24 mouse cellular contexts compared by ENCODE assay signal in genomic region chr16:31329668-31330067, GRCm38 (mm10). TPM values are rescaled to one million over a fixed set of nuclear protein-coding genes. Genes with fewer than 3 reads are reported as not detected.
DNase-seq lines count a peak whose midpoint lies in the region; ATAC-seq and TF ChIP-seq lines count a peak whose summit lies in the region.
"Had no signal": no experiment of that assay in that cellular context is flagged by ENCODE, and none has a peak within 500 bp of the region (broad histone marks: within the 10 kb centered on the region; RNA-seq: fewer than 3 reads in every experiment).

No protein-coding gene starts in this region.

- intact Hi-C loops in heart, adult 2 months (cut with DNase I): loop anchor here (5.0 kb wide), 2 partner anchors 37 to 67 kb away; no protein-coding TSS in a partner anchor

- no peak overlapping the region for H3K27ac ChIP-seq in embryonic facial prominence, embryonic 14.5 days (replicated peaks; ENCODE audit: low read depth, low read length)
- no peak overlapping the region for H3K27ac ChIP-seq in embryonic facial prominence, embryonic 10.5 days (replicated peaks)
- H3K27ac ChIP-seq in heart, embryonic 16.5 days (ENCODE audit: low read length): no peak overlapping the region
- H3K27ac ChIP-seq in heart, adult 2 months: no peak overlapping the region
- H3K27ac ChIP-seq in lung, postnatal 0 days (ENCODE audit: low read length): 0 out of 2 replicates have a peak overlapping the region, but pooled peaks have one; percentile 14
- H3K27ac ChIP-seq: embryonic facial prominence, embryonic 15.5 days; forebrain, embryonic 10.5 days; heart, embryonic 10.5 days; hindbrain, embryonic 13.5 days; hindbrain, postnatal 0 days had no signal

- no peaks in the 10 kb centered on the region for H3K36me3 ChIP-seq in embryonic facial prominence, embryonic 14.5 days (ENCODE audit: control insufficient read depth, insufficient read depth, low read length)
- H3K36me3 ChIP-seq in embryonic facial prominence, embryonic 10.5 days (replicated peaks): no peaks in the 10 kb centered on the region
- no peaks in the 10 kb centered on the region for H3K36me3 ChIP-seq in heart, embryonic 16.5 days (ENCODE audit: control insufficient read depth, insufficient read depth)
- 0 out of 2 replicates have a peak, but pooled peaks cover 2% of the 10 kb centered on the region for H3K36me3 ChIP-seq in heart, adult 2 months (ENCODE audit: control insufficient read depth, insufficient read depth, low read length)
- H3K36me3 ChIP-seq in lung, postnatal 0 days (ENCODE audit: insufficient read depth, low read length): no peaks in the 10 kb centered on the region
- H3K36me3 ChIP-seq: embryonic facial prominence, embryonic 15.5 days; forebrain, embryonic 10.5 days; G1E; heart, embryonic 10.5 days; hindbrain, embryonic 13.5 days had no signal

- no peak for TF ChIP-seq EP300 in heart, adult 2 months (IDR thresholded peaks at IDR 0.05; ENCODE audit: insufficient read depth, low read depth, low read length)
- no peak for TF ChIP-seq EP300 in lung, postnatal 0 days (IDR thresholded peaks at IDR 0.05)

- H3K9me3 ChIP-seq in embryonic facial prominence, embryonic 14.5 days (ENCODE audit: control insufficient read depth, low read length): no peaks in the 10 kb centered on the region
- H3K9me3 ChIP-seq in embryonic facial prominence, embryonic 10.5 days: no peaks in the 10 kb centered on the region
- no peaks in the 10 kb centered on the region for H3K9me3 ChIP-seq in heart, embryonic 16.5 days (replicated peaks; ENCODE audit: control insufficient read depth, low read length)
- H3K9me3 ChIP-seq in lung, postnatal 0 days (ENCODE audit: low read length): no peaks in the 10 kb centered on the region
- H3K9me3 ChIP-seq: embryonic facial prominence, embryonic 15.5 days; forebrain, embryonic 10.5 days; G1E; heart, embryonic 10.5 days; hindbrain, embryonic 13.5 days had no signal

- no peak overlapping the region for H3K4me3 ChIP-seq in embryonic facial prominence, embryonic 14.5 days (ENCODE audit: low read depth, low read length)
- no peak overlapping the region for H3K4me3 ChIP-seq in embryonic facial prominence, embryonic 10.5 days
- no peak overlapping the region for H3K4me3 ChIP-seq in heart, embryonic 16.5 days (ENCODE audit: low read length)
- no peak overlapping the region for H3K4me3 ChIP-seq in heart, adult 2 months
- no peak overlapping the region for H3K4me3 ChIP-seq in lung, postnatal 0 days (ENCODE audit: low read depth, low read length)
- H3K4me3 ChIP-seq: embryonic facial prominence, embryonic 15.5 days; erythroblast, embryonic 14.5 days; forebrain, embryonic 10.5 days; heart, embryonic 10.5 days; hindbrain, embryonic 13.5 days had no signal

- H3K27me3 ChIP-seq in embryonic facial prominence, embryonic 14.5 days (replicated peaks; ENCODE audit: control insufficient read depth, insufficient read depth, low read length): no peaks in the 10 kb centered on the region
- H3K27me3 ChIP-seq in embryonic facial prominence, embryonic 10.5 days (replicated peaks; ENCODE audit: low read depth, poor library complexity, severe bottlenecking): 0 out of 2 replicates have a peak, but pooled peaks cover 3% of the 10 kb centered on the region
- no peaks in the 10 kb centered on the region for H3K27me3 ChIP-seq in heart, embryonic 16.5 days (ENCODE audit: control insufficient read depth, insufficient read depth, low read length)
- H3K27me3 ChIP-seq in heart, adult 2 months (ENCODE audit: control insufficient read depth, insufficient read depth, low read length): no peaks in the 10 kb centered on the region
- H3K27me3 ChIP-seq in lung, postnatal 0 days (replicated peaks; ENCODE audit: insufficient read depth, low read length): no peaks in the 10 kb centered on the region
- H3K27me3 ChIP-seq: embryonic facial prominence, embryonic 15.5 days; hindbrain, embryonic 13.5 days had no signal

- TF ChIP-seq CTCF in heart, adult 2 months (IDR thresholded peaks at IDR 0.05): no peak
- TF ChIP-seq CTCF in lung, postnatal 0 days (IDR thresholded peaks at IDR 0.05): no peak

- DNase-seq in embryonic facial prominence, embryonic 14.5 days (ENCODE audit: low spot score): peak; percentile 45
- DNase-seq in embryonic facial prominence, embryonic 10.5 days (ENCODE audit: low spot score): no peak
- no peak for DNase-seq in heart, adult 2 months
- DNase-seq in lung, postnatal 0 days (ENCODE audit: low spot score): no peak
- DNase-seq in lung, postnatal 14 days: no peak
- no peak for DNase-seq in frontal cortex, postnatal 25 days (ENCODE audit: low spot score in 2 of 2)
- DNase-seq: adrenal gland, postnatal 14 days; B cell, adult 2 months; cerebellum, adult 18-20 months; cerebellum, adult 9-11 months; cerebellum, postnatal 36 days; gastrocnemius, postnatal 10 days; heart, postnatal 10 days; kidney, adult 11 months had no signal

- TF ChIP-seq POLR2A in heart, adult 2 months (IDR thresholded peaks at IDR 0.05; ENCODE audit: insufficient read depth, low read depth, low read length): no peak

- peak; percentile 30; the same call in 1 of the 2 replicates for ATAC-seq in embryonic facial prominence, embryonic 14.5 days (ENCODE audit: low read depth)
- ATAC-seq in heart, embryonic 16.5 days (replicated peaks; ENCODE audit: extremely low read depth, insufficient read depth, low FRiP score): 0 out of 2 replicates have a peak, but pooled peaks have one; percentile 38
- ATAC-seq in lung, postnatal 0 days: no peak
- ATAC-seq: CD4-positive, CD25-positive, alpha-beta regulatory T cell, adult 4 months; forebrain, embryonic 14.5 days; hindbrain, postnatal 0 days had no signal

- 30% methylated on average over 2 of the region's 2 CpGs for whole genome bisulfite sequencing in embryonic facial prominence, embryonic 14.5 days
- 73% methylated on average over 2 of the region's 2 CpGs for WGBS in embryonic facial prominence, embryonic 10.5 days
- WGBS in heart, embryonic 16.5 days: 61% methylated on average over 2 of the region's 2 CpGs
- 71% methylated on average over 2 of the region's 2 CpGs for WGBS in heart, adult 2 months
- 37% methylated on average over 2 of the region's 2 CpGs for WGBS in lung, postnatal 0 days

- no peaks in the 10 kb centered on the region for H3K79me2 ChIP-seq in heart, adult 2 months (replicated peaks; ENCODE audit: control insufficient read depth, insufficient read depth, low read length)

- peaks cover 12% of the 10 kb centered on the region; the same call in 1 of the 2 replicates for H3K4me1 ChIP-seq in embryonic facial prominence, embryonic 14.5 days (ENCODE audit: control insufficient read depth, insufficient read depth, low read length)
- H3K4me1 ChIP-seq in embryonic facial prominence, embryonic 10.5 days: peaks cover 13% of the 10 kb centered on the region
- 0 out of 2 replicates have a peak, but pooled peaks cover 5% of the 10 kb centered on the region for H3K4me1 ChIP-seq in heart, embryonic 16.5 days (ENCODE audit: control insufficient read depth, insufficient read depth, low read length)
- H3K4me1 ChIP-seq in heart, adult 2 months (ENCODE audit: control insufficient read depth, insufficient read depth, low read length): peaks cover 17% of the 10 kb centered on the region
- H3K4me1 ChIP-seq in lung, postnatal 0 days (ENCODE audit: insufficient read depth, low read depth, low read length): peaks cover 15% of the 10 kb centered on the region; the same call in 1 of the 2 replicates
- H3K4me1 ChIP-seq: heart, embryonic 10.5 days; hindbrain, embryonic 13.5 days had no signal

- no peak overlapping the region for H3K4me2 ChIP-seq in embryonic facial prominence, embryonic 14.5 days (ENCODE audit: low read depth, low read length)
- no peak overlapping the region for H3K4me2 ChIP-seq in heart, embryonic 16.5 days (ENCODE audit: low read depth, low read length)
- no peak overlapping the region for H3K4me2 ChIP-seq in lung, postnatal 0 days (replicated peaks; ENCODE audit: low read depth, low read length)
- H3K4me2 ChIP-seq: embryonic facial prominence, embryonic 15.5 days; hindbrain, embryonic 13.5 days had no signal

- no peak overlapping the region for H3K9ac ChIP-seq in embryonic facial prominence, embryonic 14.5 days (ENCODE audit: low read depth, low read length)
- no peak overlapping the region for H3K9ac ChIP-seq in heart, embryonic 16.5 days (ENCODE audit: low read length)
- H3K9ac ChIP-seq in heart, adult 2 months (ENCODE audit: low read depth, low read length): no peak overlapping the region
- no peak overlapping the region for H3K9ac ChIP-seq in lung, postnatal 0 days (replicated peaks; ENCODE audit: low read depth)
- H3K9ac ChIP-seq: embryonic facial prominence, embryonic 15.5 days; hindbrain, embryonic 13.5 days had no signal

RNA-seq across cellular contexts. Expression of gene Apod, which starts 15.1 kb away (rescaled TPM):
- 63.0 and 64.0 TPM in 2 replicates for polyA plus RNA-seq in embryonic facial prominence, embryonic 14.5 days (2014; fragmentation: Nextera tagmentation; extraction: Ambion mirVana)
- 5.0 and 6.1 TPM in 2 replicates for polyA plus RNA-seq in embryonic facial prominence, embryonic 10.5 days (2016; fragmentation: Nextera tagmentation; extraction: Ambion mirVana)
- polyA plus RNA-seq in heart, embryonic 16.5 days (2015; fragmentation: Nextera tagmentation; extraction: Ambion mirVana): 0.55 and 0.64 TPM in 2 replicates
- 1 to 10 TPM; 5.3 to 7.5 TPM for total RNA-seq in heart, adult 2 months (2021)
- 4.4 and 4.7 TPM in 2 replicates for polyA plus RNA-seq in heart, adult 2 months (2012; rRNA removed)
- 0.96 and 2.1 TPM in 2 replicates for polyA plus RNA-seq in lung, postnatal 0 days (2015; fragmentation: Nextera tagmentation; extraction: Ambion mirVana)
- total RNA-seq: G1E had no signal
- polyA plus RNA-seq: CD4-positive, CD25-positive, alpha-beta regulatory T cell, adult 4 months; erythroblast, embryonic 14.5 days; G1E; heart, embryonic 10.5 days had no signal

RNA-seq across cellular contexts. Expression of gene Ppp1r2, which starts 54.6 kb away (rescaled TPM):
- polyA plus RNA-seq in embryonic facial prominence, embryonic 14.5 days (2014; fragmentation: Nextera tagmentation; extraction: Ambion mirVana): 106 TPM in 2 replicates
- 87.2 and 91.8 TPM in 2 replicates for polyA plus RNA-seq in embryonic facial prominence, embryonic 10.5 days (2016; fragmentation: Nextera tagmentation; extraction: Ambion mirVana)
- polyA plus RNA-seq in heart, embryonic 16.5 days (2015; fragmentation: Nextera tagmentation; extraction: Ambion mirVana): 101 and 120 TPM in 2 replicates
- total RNA-seq in heart, adult 2 months (2021): 10 to 100 TPM; 77.3 to 88.3 TPM
- polyA plus RNA-seq in heart, adult 2 months (2012; rRNA removed): 33.1 and 40.6 TPM in 2 replicates
- polyA plus RNA-seq in lung, postnatal 0 days (2015; fragmentation: Nextera tagmentation; extraction: Ambion mirVana): 143 and 160 TPM in 2 replicates
